22 mouse cellular contexts compared by ENCODE assay signal in the genomic region with DNA sequence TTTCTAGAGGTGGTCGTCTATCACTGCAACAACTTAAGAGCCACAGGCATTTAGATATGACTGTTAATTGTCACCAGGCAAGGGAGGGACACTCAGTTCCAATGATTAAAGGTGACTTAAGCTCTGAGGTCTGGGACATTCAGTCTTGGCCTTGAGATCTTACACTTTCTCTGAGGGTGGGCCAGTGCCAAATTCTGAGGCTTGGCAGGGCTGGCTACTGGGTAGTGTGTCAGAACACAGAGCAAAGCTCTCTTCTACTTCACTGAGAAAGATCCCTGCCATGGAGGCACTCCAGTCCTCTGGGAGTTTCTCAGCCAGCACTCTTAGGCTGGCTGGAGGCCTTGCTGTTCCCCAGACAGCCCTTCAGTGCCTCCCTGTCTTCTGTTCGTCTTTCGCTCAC. TPM values are rescaled to one million over a fixed set of nuclear protein-coding genes. Genes with fewer than 3 reads are reported as not detected.
DNase-seq lines count a peak whose midpoint lies in the region; ATAC-seq and TF ChIP-seq lines count a peak whose summit lies in the region.
"Had no signal": no experiment of that assay in that cellular context is flagged by ENCODE, and none has a peak within 500 bp of the region (broad histone marks: within the 10 kb centered on the region; RNA-seq: fewer than 3 reads in every experiment).

No protein-coding gene starts in this region.

- no peaks in the 10 kb centered on the region for H3K4me1 ChIP-seq in neural tube, embryonic 11.5 days (ENCODE audit: control insufficient read depth, insufficient read depth, low read length)
- H3K4me1 ChIP-seq in neural tube, embryonic 15.5 days, result no peaks in the 10 kb centered on the region
- H3K4me1 ChIP-seq in midbrain, embryonic 14.5 days (ENCODE audit: control insufficient read depth, insufficient read depth, low read length), result no peaks in the 10 kb centered on the region
- no peaks in the 10 kb centered on the region for H3K4me1 ChIP-seq in lung, postnatal 0 days (ENCODE audit: insufficient read depth, low read depth, low read length)
- H3K4me1 ChIP-seq: embryonic facial prominence, embryonic 15.5 days; heart, embryonic 12.5 days; hindbrain, embryonic 12.5 days; stomach, embryonic 15.5 days had no signal

- no peak for TF ChIP-seq EP300 in lung, postnatal 0 days (IDR thresholded peaks at IDR 0.05)

- H3K4me2 ChIP-seq in neural tube, embryonic 11.5 days (ENCODE audit: low read depth), result no peak overlapping the region
- H3K4me2 ChIP-seq in neural tube, embryonic 15.5 days, result no peak overlapping the region
- no peak overlapping the region for H3K4me2 ChIP-seq in midbrain, embryonic 14.5 days (ENCODE audit: low read length)
- H3K4me2 ChIP-seq in lung, postnatal 0 days (replicated peaks; ENCODE audit: low read depth, low read length), result no peak overlapping the region
- H3K4me2 ChIP-seq: embryonic facial prominence, embryonic 15.5 days; heart, embryonic 12.5 days; hindbrain, embryonic 12.5 days; lung, embryonic 15.5 days; stomach, embryonic 15.5 days had no signal

- peak; percentile 39 to 65 for DNase-seq in heart, adult 18-20 months
- no peak for DNase-seq in heart, postnatal 25 days (ENCODE audit: low spot score)
- DNase-seq in neural tube, embryonic 11.5 days (ENCODE audit: low spot score), result no peak
- DNase-seq in gastrocnemius, adult 18-20 months (ENCODE audit: low spot score), result peak; percentile 86
- DNase-seq in testis, postnatal 10 days (ENCODE audit: low spot score), result peak; percentile 65
- DNase-seq in midbrain, embryonic 14.5 days, result no peak
- no peak for DNase-seq in lung, postnatal 0 days (ENCODE audit: low spot score)
- DNase-seq: kidney, adult 18-20 months; liver; thymus, postnatal 4 days had no signal

- no peaks in the 10 kb centered on the region for H3K36me3 ChIP-seq in neural tube, embryonic 11.5 days (ENCODE audit: control insufficient read depth, insufficient read depth, low read length)
- 0 out of 2 replicates have a peak, but pooled peaks cover 9% of the 10 kb centered on the region for H3K36me3 ChIP-seq in neural tube, embryonic 15.5 days
- no peaks in the 10 kb centered on the region; the same call in 1 of the 2 replicates for H3K36me3 ChIP-seq in midbrain, embryonic 14.5 days (ENCODE audit: control insufficient read depth, insufficient read depth, low read length)
- H3K36me3 ChIP-seq in lung, postnatal 0 days (ENCODE audit: insufficient read depth, low read length), result no peaks in the 10 kb centered on the region
- H3K36me3 ChIP-seq: embryonic facial prominence, embryonic 15.5 days; hindbrain, embryonic 12.5 days; lung, embryonic 15.5 days; stomach, embryonic 15.5 days had no signal

- no peak for TF ChIP-seq CTCF in lung, postnatal 0 days (IDR thresholded peaks at IDR 0.05)

- H3K27me3 ChIP-seq in neural tube, embryonic 11.5 days (ENCODE audit: control insufficient read depth, insufficient read depth, low read length), result no peaks in the 10 kb centered on the region
- H3K27me3 ChIP-seq in neural tube, embryonic 15.5 days (replicated peaks), result no peaks in the 10 kb centered on the region
- H3K27me3 ChIP-seq in midbrain, embryonic 14.5 days (ENCODE audit: control insufficient read depth, insufficient read depth, low read length), result no peaks in the 10 kb centered on the region
- H3K27me3 ChIP-seq in lung, postnatal 0 days (replicated peaks; ENCODE audit: insufficient read depth, low read length), result no peaks in the 10 kb centered on the region
- H3K27me3 ChIP-seq: embryonic facial prominence, embryonic 15.5 days; heart, embryonic 12.5 days; hindbrain, embryonic 12.5 days; lung, embryonic 15.5 days; stomach, embryonic 15.5 days had no signal

- intact Hi-C loops in heart, postnatal 25 days (cut with DNase I), result no loop called here

- no peaks in the 10 kb centered on the region for H3K9me3 ChIP-seq in neural tube, embryonic 11.5 days (ENCODE audit: control insufficient read depth, low read length)
- H3K9me3 ChIP-seq in neural tube, embryonic 15.5 days (replicated peaks), result no peaks in the 10 kb centered on the region
- H3K9me3 ChIP-seq in midbrain, embryonic 14.5 days (ENCODE audit: control insufficient read depth, low read length), result no peaks in the 10 kb centered on the region
- no peaks in the 10 kb centered on the region for H3K9me3 ChIP-seq in lung, postnatal 0 days (ENCODE audit: low read length)
- H3K9me3 ChIP-seq: embryonic facial prominence, embryonic 15.5 days; heart, embryonic 12.5 days; hindbrain, embryonic 12.5 days; lung, embryonic 15.5 days; megakaryocyte, embryonic 14.5 days; stomach, embryonic 15.5 days had no signal

- 77% methylated on average over 3 of the region's 3 CpGs for WGBS in neural tube, embryonic 11.5 days
- 49% methylated on average over 3 of the region's 3 CpGs for WGBS in neural tube, embryonic 15.5 days
- 56% methylated on average over 3 of the region's 3 CpGs for WGBS in midbrain, embryonic 14.5 days
- WGBS in lung, postnatal 0 days, result 74% methylated on average over 3 of the region's 3 CpGs

- ATAC-seq in neural tube, embryonic 11.5 days (ENCODE audit: insufficient read depth, low FRiP score, low TSS enrichment), result no peak
- ATAC-seq in neural tube, embryonic 15.5 days (ENCODE audit: low FRiP score), result no peak
- ATAC-seq in midbrain, embryonic 14.5 days (ENCODE audit: low FRiP score, low TSS enrichment), result no peak
- no peak for ATAC-seq in lung, postnatal 0 days
- ATAC-seq: forebrain, embryonic 16.5 days had no signal

- no peak overlapping the region for H3K9ac ChIP-seq in neural tube, embryonic 11.5 days (ENCODE audit: low read length)
- H3K9ac ChIP-seq in neural tube, embryonic 15.5 days (replicated peaks), result no peak overlapping the region
- no peak overlapping the region for H3K9ac ChIP-seq in midbrain, embryonic 14.5 days (replicated peaks; ENCODE audit: low read length)
- H3K9ac ChIP-seq in lung, postnatal 0 days (replicated peaks; ENCODE audit: low read depth), result no peak overlapping the region
- H3K9ac ChIP-seq: embryonic facial prominence, embryonic 15.5 days; heart, embryonic 12.5 days; hindbrain, embryonic 12.5 days; lung, embryonic 15.5 days; stomach, embryonic 15.5 days had no signal

- H3K27ac ChIP-seq in neural tube, embryonic 11.5 days (ENCODE audit: low read depth, low read length), result 0 out of 2 replicates have a peak overlapping the region, but pooled peaks have one; percentile 34
- no peak overlapping the region for H3K27ac ChIP-seq in neural tube, embryonic 15.5 days (replicated peaks)
- H3K27ac ChIP-seq in midbrain, embryonic 14.5 days (replicated peaks; ENCODE audit: low read depth, low read length), result no peak overlapping the region
- H3K27ac ChIP-seq in lung, postnatal 0 days (ENCODE audit: low read length), result no peak overlapping the region
- H3K27ac ChIP-seq: embryonic facial prominence, embryonic 15.5 days; hindbrain, embryonic 12.5 days; lung, embryonic 15.5 days; stomach, embryonic 15.5 days had no signal

- no peak overlapping the region for H3K4me3 ChIP-seq in neural tube, embryonic 11.5 days (ENCODE audit: low read depth, low read length)
- H3K4me3 ChIP-seq in neural tube, embryonic 15.5 days (replicated peaks), result no peak overlapping the region
- no peak overlapping the region for H3K4me3 ChIP-seq in midbrain, embryonic 14.5 days (replicated peaks; ENCODE audit: low read depth, low read length)
- H3K4me3 ChIP-seq in lung, postnatal 0 days (ENCODE audit: low read depth, low read length), result no peak overlapping the region
- H3K4me3 ChIP-seq: embryonic facial prominence, embryonic 15.5 days; heart, embryonic 12.5 days; hindbrain, embryonic 12.5 days; lung, embryonic 15.5 days; megakaryocyte, embryonic 14.5 days; myocyte; stomach, embryonic 15.5 days had no signal

RNA-seq across cellular contexts. Expression of a gene that starts 55.6 kb away (rescaled TPM):
- total RNA-seq in heart, adult 18-20 months (2021), result not detected
- not detected for total RNA-seq in heart, postnatal 25 days (2021)
- not detected in 2 replicates for polyA plus RNA-seq in neural tube, embryonic 11.5 days (2014; fragmentation: Nextera tagmentation; extraction: Ambion mirVana)
- not detected in 2 replicates for polyA plus RNA-seq in neural tube, embryonic 15.5 days (2015; fragmentation: Nextera tagmentation; extraction: Ambion mirVana)
- not detected for total RNA-seq in gastrocnemius, adult 18-20 months (2021)
- not detected in 2 replicates for polyA plus RNA-seq in midbrain, embryonic 14.5 days (2014; fragmentation: Nextera tagmentation; extraction: Ambion mirVana)
- polyA plus RNA-seq in lung, postnatal 0 days (2015; fragmentation: Nextera tagmentation; extraction: Ambion mirVana), result not detected in 2 replicates
- total RNA-seq: common myeloid progenitor, adult 5-6 weeks; left cerebral cortex, adult 8-10 months had no signal
- polyA plus RNA-seq: embryonic facial prominence, embryonic 15.5 days; forebrain, embryonic 16.5 days; heart, embryonic 12.5 days; hindbrain, embryonic 12.5 days; large intestine, adult 2 months; lung, embryonic 15.5 days; myocyte; stomach, embryonic 15.5 days had no signal

Comparison
In these comparisons a context has a peak if more than half of its experiments do, and no peak if none do; other contexts are left out.
1. DNase-seq: peak in heart, adult 18-20 months (2 of 2), gastrocnemius, adult 18-20 months (single experiment) and testis, postnatal 10 days (single experiment); none in heart, postnatal 25 days (single experiment), neural tube, embryonic 11.5 days (single experiment), midbrain, embryonic 14.5 days (single experiment) and lung, postnatal 0 days (single experiment).